Mouse (Mus musculus): ENCODE measurements around the gene Reck.

The Reck gene

GRCm38 (mm10) chr4:43906443-43906842 lies 31.1 kb downstream of the Reck start:
- DNase-seq (ENCODE audit: low spot score), result peak; percentile 77

- no peak for DNase-seq (ENCODE audit: low spot score)
Observed at GRCm38 (mm10) chr4:43918221-43918620, 42.9 kb downstream of the Reck start.

- no peak for DNase-seq (ENCODE audit: low spot score)
Observed at GRCm38 (mm10) chr4:43920602-43921001, 45.3 kb downstream of the Reck start.

GRCm38 (mm10) chr4:43925125-43925524 lies 49.8 kb downstream of the Reck start:
- no peak for DNase-seq (ENCODE audit: low spot score)

GRCm38 (mm10) chr4:43925779-43926178 lies 50.4 kb downstream of the Reck start:
- peak; percentile 93 for DNase-seq (ENCODE audit: low spot score)

GRCm38 (mm10) chr4:43927826-43928225 lies 52.5 kb downstream of the Reck start:
- peak; percentile 28 for DNase-seq (ENCODE audit: low spot score)

- DNase-seq (ENCODE audit: low spot score), result no peak
Observed at GRCm38 (mm10) chr4:43931877-43932276, 56.5 kb downstream of the Reck start.

- no peak for DNase-seq (ENCODE audit: low spot score)
Observed at GRCm38 (mm10) chr4:43936186-43936585, 60.9 kb downstream of the Reck start.

GRCm38 (mm10) chr4:43936749-43937674 lies 61.7 kb downstream of the Reck start:
- DNase-seq (ENCODE audit: low spot score), result no peak

- no peak for DNase-seq (ENCODE audit: low spot score)
Observed at GRCm38 (mm10) chr4:43941315-43941714, 66.0 kb downstream of the Reck start.

- DNase-seq (ENCODE audit: low spot score), result no peak
Observed at GRCm38 (mm10) chr4:43942421-43942820, 67.1 kb downstream of the Reck start.

- DNase-seq (ENCODE audit: low spot score), result no peak
Observed at GRCm38 (mm10) chr4:43947571-43947970, 72.2 kb downstream of the Reck start.

- peak; percentile 94 for DNase-seq (ENCODE audit: low spot score)
Observed at GRCm38 (mm10) chr4:43957292-43957845, 82.0 kb downstream of the Reck start, which contains the start of gene Glipr2. Gene Glipr2 (plus strand): TSS chr4:43957401.

GRCm38 (mm10) chr4:43957846-43958461 lies 82.6 kb downstream of the Reck start:
- peak; percentile 82 for DNase-seq (ENCODE audit: low spot score)

- DNase-seq (ENCODE audit: low spot score), result no peak
Observed at GRCm38 (mm10) chr4:43959523-43960179, 84.3 kb downstream of the Reck start.

GRCm38 (mm10) chr4:43960207-43960606 lies 84.9 kb downstream of the Reck start:
- DNase-seq (ENCODE audit: low spot score), result no peak

GRCm38 (mm10) chr4:43964326-43964833 lies 89.0 kb downstream of the Reck start:
- DNase-seq (ENCODE audit: low spot score), result no peak

GRCm38 (mm10) chr4:43964951-43965684 lies 89.8 kb downstream of the Reck start:
- no peak for DNase-seq (ENCODE audit: low spot score)

- DNase-seq (ENCODE audit: low spot score), result no peak
Observed at GRCm38 (mm10) chr4:43965856-43966535, 90.7 kb downstream of the Reck start.

- DNase-seq (ENCODE audit: low spot score), result no peak
Observed at GRCm38 (mm10) chr4:43968650-43969049, 93.3 kb downstream of the Reck start.

GRCm38 (mm10) chr4:43969373-43969772 lies 94.0 kb downstream of the Reck start:
- peak; percentile 58 for DNase-seq (ENCODE audit: low spot score)

All from embryo, embryonic 10.5 days (tissue).